Mouse (Mus musculus): ENCODE measurements at regions not wholly inside any gene's neighbourhood (a gene's known extent, or its start where the extent isn't known, plus 50 kb on each side); places are given as distances from the start of the nearest gene placed in this dataset.

GRCm38 (mm10) chr1:193661377-193661776, 291.3 kb upstream of the Camk1g start:
- ATAC-seq (replicated peaks; ENCODE audit: low FRiP score) (peak; percentile 47), DNase-seq (ENCODE audit: low spot score) (peak; percentile 29)
- no peaks in the 10 kb centered on the region for H3K4me1 ChIP-seq (replicated peaks; ENCODE audit: control insufficient read depth, insufficient read depth, low read length)
- H3K9me3 ChIP-seq (ENCODE audit: control insufficient read depth, low read length), result no peaks in the 10 kb centered on the region
- 50% methylated on average over 4 of the region's 4 CpGs for WGBS
- no peak overlapping the region for H3K9ac ChIP-seq (ENCODE audit: low read depth, low read length)
- no peak overlapping the region for H3K4me2 ChIP-seq
- H3K27me3 ChIP-seq (replicated peaks; ENCODE audit: control insufficient read depth, insufficient read depth, low read length), result no peaks in the 10 kb centered on the region
- no peak overlapping the region for H3K4me3 ChIP-seq (ENCODE audit: low read depth, low read length)
- H3K36me3 ChIP-seq (ENCODE audit: control insufficient read depth, insufficient read depth, low read length), result no peaks in the 10 kb centered on the region
- no peak overlapping the region for H3K27ac ChIP-seq (ENCODE audit: low read depth, low read length)

GRCm38 (mm10) chr1:193655076-193655677, 285.1 kb upstream of the Camk1g start:
- ATAC-seq (replicated peaks; ENCODE audit: low FRiP score), result no peak

GRCm38 (mm10) chr1:193650275-193650674, 280.2 kb upstream of the Camk1g start:
- Histone ChIP-seq H3K27me3 (replicated peaks; ENCODE audit: control insufficient read depth, insufficient read depth, low read length) (no peaks in the 10 kb centered on the region), H3K4me1 (replicated peaks; ENCODE audit: control insufficient read depth, insufficient read depth, low read length) (no peaks in the 10 kb centered on the region), H3K36me3 (ENCODE audit: control insufficient read depth, insufficient read depth, low read length) (no peaks in the 10 kb centered on the region), H3K9me3 (ENCODE audit: control insufficient read depth, low read length) (no peaks in the 10 kb centered on the region), H3K27ac (ENCODE audit: low read depth, low read length) (no peak overlapping the region), H3K4me3 (ENCODE audit: low read depth, low read length) (no peak overlapping the region), H3K4me2 (no peak overlapping the region), H3K9ac (ENCODE audit: low read depth, low read length) (no peak overlapping the region)
- DNase-seq (ENCODE audit: low spot score) (no peak), ATAC-seq (replicated peaks; ENCODE audit: low FRiP score) (no peak)

More at GRCm38 (mm10) chr1:193655076-193655677, 285.1 kb upstream of the Camk1g start:
- no peaks in the 10 kb centered on the region for H3K4me1 ChIP-seq (replicated peaks; ENCODE audit: control insufficient read depth, insufficient read depth, low read length)
- H3K4me2 ChIP-seq, result no peak overlapping the region
- WGBS, result 64% methylated on average over 14 of the region's 14 CpGs
- DNase-seq (ENCODE audit: low spot score), result peak; percentile 25
- no peaks in the 10 kb centered on the region for H3K36me3 ChIP-seq (ENCODE audit: control insufficient read depth, insufficient read depth, low read length)
- no peaks in the 10 kb centered on the region for H3K9me3 ChIP-seq (ENCODE audit: control insufficient read depth, low read length)
- H3K4me3 ChIP-seq (ENCODE audit: low read depth, low read length), result no peak overlapping the region
- no peak overlapping the region for H3K27ac ChIP-seq (ENCODE audit: low read depth, low read length)
- no peaks in the 10 kb centered on the region for H3K27me3 ChIP-seq (replicated peaks; ENCODE audit: control insufficient read depth, insufficient read depth, low read length)
- H3K9ac ChIP-seq (ENCODE audit: low read depth, low read length), result no peak overlapping the region

- no peak overlapping the region for H3K9ac ChIP-seq (ENCODE audit: low read depth, low read length)
- no peaks in the 10 kb centered on the region for H3K36me3 ChIP-seq (ENCODE audit: control insufficient read depth, insufficient read depth, low read length)
- WGBS, result 91% methylated on average over 1 of the region's 1 CpGs
Measured at GRCm38 (mm10) chr1:193649400-193649799, 279.3 kb upstream of the Camk1g start.

GRCm38 (mm10) chr1:193647371-193648270, 277.5 kb upstream of the Camk1g start:
- ATAC-seq (replicated peaks; ENCODE audit: low FRiP score) (no peak), DNase-seq (ENCODE audit: low spot score) (no peak)
- Histone ChIP-seq H3K36me3 (ENCODE audit: control insufficient read depth, insufficient read depth, low read length) (no peaks in the 10 kb centered on the region), H3K4me1 (replicated peaks; ENCODE audit: control insufficient read depth, insufficient read depth, low read length) (no peaks in the 10 kb centered on the region), H3K4me2 (no peak overlapping the region), H3K9ac (ENCODE audit: low read depth, low read length) (no peak overlapping the region), H3K27me3 (replicated peaks; ENCODE audit: control insufficient read depth, insufficient read depth, low read length) (no peaks in the 10 kb centered on the region), H3K27ac (ENCODE audit: low read depth, low read length) (no peak overlapping the region), H3K9me3 (ENCODE audit: control insufficient read depth, low read length) (no peaks in the 10 kb centered on the region), H3K4me3 (ENCODE audit: low read depth, low read length) (no peak overlapping the region)
- WGBS, result 74% methylated on average over 3 of the region's 3 CpGs

More at GRCm38 (mm10) chr1:193649400-193649799, 279.3 kb upstream of the Camk1g start:
- Histone ChIP-seq H3K4me2 (no peak overlapping the region), H3K27me3 (replicated peaks; ENCODE audit: control insufficient read depth, insufficient read depth, low read length) (no peaks in the 10 kb centered on the region), H3K4me1 (replicated peaks; ENCODE audit: control insufficient read depth, insufficient read depth, low read length) (no peaks in the 10 kb centered on the region), H3K4me3 (ENCODE audit: low read depth, low read length) (no peak overlapping the region), H3K27ac (ENCODE audit: low read depth, low read length) (no peak overlapping the region), H3K9me3 (ENCODE audit: control insufficient read depth, low read length) (no peaks in the 10 kb centered on the region)
- DNase-seq (ENCODE audit: low spot score) (no peak), ATAC-seq (replicated peaks; ENCODE audit: low FRiP score) (no peak)

GRCm38 (mm10) chr1:193644506-193644905, 274.4 kb upstream of the Camk1g start:
- H3K27me3 ChIP-seq (replicated peaks; ENCODE audit: control insufficient read depth, insufficient read depth, low read length), result no peaks in the 10 kb centered on the region
- no peaks in the 10 kb centered on the region for H3K9me3 ChIP-seq (ENCODE audit: control insufficient read depth, low read length)
- ATAC-seq (replicated peaks; ENCODE audit: low FRiP score), result no peak
- H3K4me3 ChIP-seq (ENCODE audit: low read depth, low read length), result no peak overlapping the region
- 72% methylated on average over 2 of the region's 2 CpGs for WGBS
- no peak overlapping the region for H3K9ac ChIP-seq (ENCODE audit: low read depth, low read length)
- H3K27ac ChIP-seq (ENCODE audit: low read depth, low read length), result no peak overlapping the region
- no peak for DNase-seq (ENCODE audit: low spot score)
- H3K4me2 ChIP-seq, result no peak overlapping the region
- H3K36me3 ChIP-seq (ENCODE audit: control insufficient read depth, insufficient read depth, low read length), result no peaks in the 10 kb centered on the region
- H3K4me1 ChIP-seq (replicated peaks; ENCODE audit: control insufficient read depth, insufficient read depth, low read length), result no peaks in the 10 kb centered on the region

GRCm38 (mm10) chr1:193636451-193636850, 266.4 kb upstream of the Camk1g start:
- H3K4me3 ChIP-seq (ENCODE audit: low read depth, low read length), result no peak overlapping the region
- no peak overlapping the region for H3K4me2 ChIP-seq
- no peak overlapping the region for H3K27ac ChIP-seq (ENCODE audit: low read depth, low read length)
- no peaks in the 10 kb centered on the region for H3K27me3 ChIP-seq (replicated peaks; ENCODE audit: control insufficient read depth, insufficient read depth, low read length)
- no peaks in the 10 kb centered on the region for H3K9me3 ChIP-seq (ENCODE audit: control insufficient read depth, low read length)
- no peak overlapping the region for H3K9ac ChIP-seq (ENCODE audit: low read depth, low read length)
- H3K4me1 ChIP-seq (replicated peaks; ENCODE audit: control insufficient read depth, insufficient read depth, low read length), result no peaks in the 10 kb centered on the region
- H3K36me3 ChIP-seq (ENCODE audit: control insufficient read depth, insufficient read depth, low read length), result no peaks in the 10 kb centered on the region
- no peak for DNase-seq (ENCODE audit: low spot score)
- WGBS, result 70% methylated on average over 5 of the region's 5 CpGs
- no peak for ATAC-seq (replicated peaks; ENCODE audit: low FRiP score)

- 63% methylated on average over 2 of the region's 2 CpGs for WGBS
- Histone ChIP-seq H3K4me3 (ENCODE audit: low read depth, low read length) (no peak overlapping the region), H3K4me1 (replicated peaks; ENCODE audit: control insufficient read depth, insufficient read depth, low read length) (no peaks in the 10 kb centered on the region), H3K36me3 (ENCODE audit: control insufficient read depth, insufficient read depth, low read length) (no peaks in the 10 kb centered on the region), H3K9me3 (ENCODE audit: control insufficient read depth, low read length) (no peaks in the 10 kb centered on the region), H3K9ac (ENCODE audit: low read depth, low read length) (no peak overlapping the region), H3K4me2 (no peak overlapping the region), H3K27ac (ENCODE audit: low read depth, low read length) (no peak overlapping the region), H3K27me3 (replicated peaks; ENCODE audit: control insufficient read depth, insufficient read depth, low read length) (no peaks in the 10 kb centered on the region)
- no peak for DNase-seq (ENCODE audit: low spot score)
- no peak for ATAC-seq (replicated peaks; ENCODE audit: low FRiP score)
Measured at GRCm38 (mm10) chr1:193632115-193632514, 262.0 kb upstream of the Camk1g start.

- DNase-seq (ENCODE audit: low spot score) (no peak), ATAC-seq (replicated peaks; ENCODE audit: low FRiP score) (no peak)
- H3K4me2 ChIP-seq, result no peak overlapping the region
- no peak overlapping the region for H3K9ac ChIP-seq (ENCODE audit: low read depth, low read length)
- no peaks in the 10 kb centered on the region for H3K9me3 ChIP-seq (ENCODE audit: control insufficient read depth, low read length)
- H3K36me3 ChIP-seq (ENCODE audit: control insufficient read depth, insufficient read depth, low read length), result no peaks in the 10 kb centered on the region
- no peaks in the 10 kb centered on the region for H3K4me1 ChIP-seq (replicated peaks; ENCODE audit: control insufficient read depth, insufficient read depth, low read length)
- WGBS, result 51% methylated on average over 2 of the region's 2 CpGs
- no peak overlapping the region for H3K27ac ChIP-seq (ENCODE audit: low read depth, low read length)
- no peaks in the 10 kb centered on the region for H3K27me3 ChIP-seq (replicated peaks; ENCODE audit: control insufficient read depth, insufficient read depth, low read length)
- no peak overlapping the region for H3K4me3 ChIP-seq (ENCODE audit: low read depth, low read length)
Measured at GRCm38 (mm10) chr1:193629887-193630286, 259.8 kb upstream of the Camk1g start.

Measured in liver, embryonic 11.5 days (tissue).